Mouse (Mus musculus) lung, embryonic 15.5 days (tissue): ENCODE results near the gene Mgea5. TPM values are rescaled to one million over a fixed set of nuclear protein-coding genes. Genes with fewer than 3 reads are reported as not detected.

ENCODE experiments used
- ATAC-seq: fragments of 200-750 bp; cut with Nextera tagmentation; 2 replicates; pipeline ENCODE4 v1.8.0; 2017; ENCODE audit warnings: moderate number of reproducible peaks, borderline replicate concordance; ENCODE audit not compliant: low FRiP score, low TSS enrichment; ENCODE audit errors: extremely low read depth
- H3K27ac ChIP-seq: fragments of 300-500 bp; sonication (generic); 2 replicates; pipeline ENCODE4 v1.5.1; 2015; ENCODE audit warnings: moderate library complexity, mild to moderate bottlenecking, inconsistent platforms
- H3K27me3 ChIP-seq: fragments of 300-500 bp; sonication (generic); 2 replicates; pipeline ENCODE4 v1.6.1; 2015; ENCODE audit warnings: inconsistent platforms
- H3K36me3 ChIP-seq: fragments of 300-500 bp; sonication (generic); 2 replicates; pipeline ENCODE4 v1.6.1; 2015; ENCODE audit warnings: inconsistent platforms
- H3K4me1 ChIP-seq: fragments of 300-500 bp; sonication (generic); 2 replicates; pipeline ENCODE4 v1.6.1; 2015; ENCODE audit warnings: inconsistent platforms
- H3K4me2 ChIP-seq: fragments of 300-500 bp; sonication (generic); 2 replicates; pipeline ENCODE4 v1.6.1; 2015; ENCODE audit warnings: inconsistent platforms, mild to moderate bottlenecking, moderate library complexity
- H3K4me3 ChIP-seq: fragments of 300-500 bp; sonication (generic); 2 replicates; pipeline ENCODE4 v1.5.1; 2015; ENCODE audit warnings: mild to moderate bottlenecking, inconsistent platforms
- H3K9ac ChIP-seq: fragments of 300-500 bp; sonication (generic); 2 replicates; pipeline ENCODE4 v1.6.1; 2015; ENCODE audit warnings: inconsistent platforms
- H3K9me3 ChIP-seq: fragments of 300-500 bp; sonication (generic); 2 replicates; pipeline ENCODE4 v1.6.1; 2016; ENCODE audit warnings: inconsistent platforms
- WGBS: fragments of 180-500 bp; shearing (Covaris S2); methylation state at CpG from one replicate; pipeline ENCODE4 v1.1.7; 2015; 5-methylcytosine and 5-hydroxymethylcytosine counted together
- polyA plus RNA-seq: library from polyadenylated mRNA; unstranded; fragments of >200 nt; fragmentation: Nextera tagmentation; extraction: Ambion mirVana; gene quantifications from 2 replicates; pipeline ENCODE4 v1.2.1, GENCODE M21; 2015

Gene Mgea5
- polyA plus RNA-seq, 1 experiment from 2014 or later = 51.9 TPM

DNA sequence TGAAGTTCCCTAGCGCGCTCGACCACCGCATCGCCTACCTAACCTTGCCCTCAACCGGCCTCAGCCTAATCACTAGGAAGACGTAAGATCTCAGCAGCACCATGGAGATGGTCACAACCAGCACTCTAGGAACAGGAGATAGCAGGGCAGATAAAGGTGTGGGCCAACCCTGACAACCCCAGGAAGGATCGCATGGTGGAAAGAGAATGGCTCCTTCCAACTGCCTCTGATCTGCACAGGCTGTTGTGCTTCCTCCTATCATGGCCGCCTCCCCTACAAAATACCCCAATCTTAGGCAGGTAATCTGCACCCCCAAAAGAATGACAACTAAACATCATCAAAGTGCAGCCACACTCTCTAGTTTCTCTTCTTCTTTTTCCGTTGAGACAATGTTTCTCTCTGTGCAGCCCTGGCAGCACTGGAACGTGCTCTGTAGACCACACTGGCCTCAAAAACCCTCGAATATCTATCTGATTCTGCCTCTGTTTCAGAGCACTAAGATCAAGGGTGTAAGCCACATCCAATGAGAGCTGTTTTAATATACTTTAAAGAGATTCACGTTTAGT is 3.2 kb downstream of the Mgea5 start:
- peaks cover 26% of the 10 kb centered on the region for H3K4me1 ChIP-seq
- H3K4me3 ChIP-seq = no peak overlapping the region
- H3K36me3 ChIP-seq = peaks cover 36% of the 10 kb centered on the region
- no peaks in the 10 kb centered on the region for H3K9me3 ChIP-seq
- no peak overlapping the region for H3K9ac ChIP-seq
- no peak overlapping the region for H3K4me2 ChIP-seq
- H3K27ac ChIP-seq = no peak overlapping the region
- 81% methylated on average over 13 of the region's 13 CpGs for WGBS
- ATAC-seq = no peak
- no peaks in the 10 kb centered on the region for H3K27me3 ChIP-seq

DNA sequence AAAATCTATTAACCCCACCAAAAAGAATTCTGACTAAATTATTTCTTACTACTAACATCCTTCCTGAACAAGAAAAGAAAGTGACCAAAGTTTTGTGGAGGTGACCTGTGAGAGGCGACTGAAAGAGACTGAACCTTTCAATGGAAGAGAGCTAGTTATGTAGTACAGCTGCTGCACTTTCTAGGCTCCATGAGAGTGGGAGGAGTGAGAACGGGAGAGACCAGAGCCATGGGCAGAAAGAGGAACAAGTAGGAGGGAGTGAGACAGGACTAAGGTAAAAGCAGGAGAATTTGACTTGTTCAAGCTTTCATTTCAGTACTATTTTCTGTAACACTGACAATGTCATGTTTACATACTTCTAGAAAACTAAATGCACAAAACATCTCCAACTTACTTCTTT is 8.2 kb downstream of the Mgea5 start:
- ATAC-seq = no peak
- H3K27me3 ChIP-seq = no peaks in the 10 kb centered on the region
- 74% methylated on average over 2 of the region's 2 CpGs for WGBS
- no peak overlapping the region for H3K4me3 ChIP-seq
- no peak overlapping the region for H3K9ac ChIP-seq
- no peak overlapping the region for H3K4me2 ChIP-seq
- H3K4me1 ChIP-seq = 0 out of 2 replicates have a peak, but pooled peaks cover 5% of the 10 kb centered on the region
- peaks cover 84% of the 10 kb centered on the region for H3K36me3 ChIP-seq
- H3K9me3 ChIP-seq = no peaks in the 10 kb centered on the region
- H3K27ac ChIP-seq = no peak overlapping the region

DNA sequence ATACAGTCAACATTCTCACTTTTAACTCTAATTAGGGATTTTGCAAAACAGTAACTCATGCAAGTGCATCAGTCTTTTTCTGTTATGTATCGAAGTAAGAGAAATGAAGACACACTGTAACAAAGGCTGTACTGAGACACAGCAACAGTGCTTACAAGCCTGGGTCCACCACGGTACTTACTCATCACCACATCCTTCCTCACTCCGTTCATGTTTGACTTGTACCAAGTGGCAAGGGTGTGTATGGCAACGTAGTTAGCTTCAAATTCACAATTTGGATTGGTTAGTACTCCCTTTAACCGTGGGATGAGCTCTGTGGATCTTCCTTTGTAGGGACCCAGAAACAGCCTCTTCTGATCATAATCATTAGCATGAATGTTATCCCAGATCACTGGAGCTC is 12.1 kb downstream of the Mgea5 start:
- H3K9ac ChIP-seq = no peak overlapping the region
- no peak overlapping the region for H3K4me2 ChIP-seq
- no peaks in the 10 kb centered on the region for H3K27me3 ChIP-seq
- no peak for ATAC-seq
- peaks cover 95% of the 10 kb centered on the region for H3K36me3 ChIP-seq
- no peak overlapping the region for H3K4me3 ChIP-seq
- no peak overlapping the region for H3K27ac ChIP-seq
- 83% methylated on average over 5 of the region's 5 CpGs for WGBS
- H3K4me1 ChIP-seq = no peaks in the 10 kb centered on the region
- H3K9me3 ChIP-seq = no peaks in the 10 kb centered on the region

GRCm38 (mm10) chr19:45760810-45761209 is 22.8 kb downstream of the Mgea5 start:
- 60% methylated on average over 3 of the region's 3 CpGs for WGBS
- Histone ChIP-seq H3K27me3 (no peaks in the 10 kb centered on the region), H3K4me1 (no peaks in the 10 kb centered on the region), H3K4me3 (no peak overlapping the region), H3K4me2 (no peak overlapping the region), H3K9me3 (no peaks in the 10 kb centered on the region), H3K27ac (no peak overlapping the region), H3K9ac (no peak overlapping the region), H3K36me3 (peaks cover 89% of the 10 kb centered on the region)
- ATAC-seq = no peak

DNA sequence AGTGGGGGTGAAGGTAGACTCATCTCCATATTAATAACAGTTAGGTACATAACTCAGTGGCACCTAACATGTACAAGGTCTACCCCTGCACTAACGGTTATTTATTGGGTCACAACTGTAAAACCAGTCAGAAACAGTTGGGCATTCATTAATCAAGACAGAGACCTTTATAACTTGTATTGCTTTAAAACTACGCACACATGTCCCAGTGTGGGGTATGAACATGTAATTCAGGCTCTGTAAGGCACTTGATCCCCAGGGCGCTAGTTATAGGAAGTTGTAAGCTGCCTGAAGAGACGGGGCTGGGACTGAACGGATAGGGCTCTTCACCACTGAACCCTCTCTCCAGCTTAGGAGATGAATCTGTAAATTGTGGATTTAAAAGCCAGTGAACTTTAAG is 25.0 kb downstream of the Mgea5 start:
- no peak overlapping the region for H3K4me2 ChIP-seq
- no peaks in the 10 kb centered on the region for H3K9me3 ChIP-seq
- ATAC-seq = no peak
- H3K9ac ChIP-seq = no peak overlapping the region
- 90% methylated on average over 5 of the region's 5 CpGs for WGBS
- no peaks in the 10 kb centered on the region for H3K4me1 ChIP-seq
- H3K27ac ChIP-seq = no peak overlapping the region
- H3K4me3 ChIP-seq = no peak overlapping the region
- H3K36me3 ChIP-seq = peaks cover 91% of the 10 kb centered on the region
- H3K27me3 ChIP-seq = no peaks in the 10 kb centered on the region

DNA sequence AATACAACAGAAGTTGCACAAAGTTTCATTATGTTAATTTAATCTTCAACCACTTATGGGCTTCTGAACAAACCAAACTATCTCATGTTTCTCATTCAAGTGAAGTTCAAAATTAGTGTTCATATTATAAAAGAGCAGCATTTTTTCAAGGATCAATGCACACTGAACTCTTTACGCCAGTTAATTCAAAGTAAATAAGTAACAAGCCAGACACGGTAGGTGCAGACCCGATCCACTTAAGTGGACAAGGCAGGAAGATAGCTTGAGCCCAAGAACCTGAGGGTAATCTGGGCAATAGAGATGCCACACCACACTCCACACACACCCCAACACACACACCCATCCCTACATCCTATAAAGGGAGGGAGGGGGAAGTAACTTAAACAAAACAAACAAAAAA is 30.1 kb downstream of the Mgea5 start:
- H3K9ac ChIP-seq = no peak overlapping the region
- WGBS = 88% methylated on average over 3 of the region's 3 CpGs
- ATAC-seq = no peak
- H3K4me3 ChIP-seq = no peak overlapping the region
- H3K27me3 ChIP-seq = no peaks in the 10 kb centered on the region
- H3K4me2 ChIP-seq = no peak overlapping the region
- H3K27ac ChIP-seq = no peak overlapping the region
- no peaks in the 10 kb centered on the region for H3K9me3 ChIP-seq
- H3K36me3 ChIP-seq = peaks cover 71% of the 10 kb centered on the region
- peaks cover 7% of the 10 kb centered on the region for H3K4me1 ChIP-seq

GRCm38 (mm10) chr19:45751881-45752280 is 31.8 kb downstream of the Mgea5 start:
- H3K4me2 ChIP-seq = no peak overlapping the region
- no peak for ATAC-seq
- WGBS = 92% methylated on average over 7 of the region's 7 CpGs

GRCm38 (mm10) chr19:45749243-45750043 is 34.2 kb downstream of the Mgea5 start, which contains the start of gene Npm3:
Gene Npm3, minus strand, starts transcription at chr19:45749591.
- Histone ChIP-seq H3K27me3 (peaks cover 22% of the 10 kb centered on the region), H3K4me1 (peaks cover 35% of the 10 kb centered on the region), H3K27ac (peak within 1 kb of the TSS; percentile 44), H3K36me3 (peaks cover 30% of the 10 kb centered on the region), H3K4me2 (peak within 1 kb of the TSS; percentile 91), H3K9ac (peak within 1 kb of the TSS; percentile 86), H3K4me3 (peak within 1 kb of the TSS; percentile 92), H3K9me3 (no peaks in the 10 kb centered on the region)
- 2% methylated on average over 46 of the region's 60 CpGs for WGBS
- peak; percentile 74 for ATAC-seq

More at GRCm38 (mm10) chr19:45751881-45752280, 31.8 kb downstream of the Mgea5 start:
- Histone ChIP-seq H3K27ac (no peak overlapping the region), H3K9ac (no peak overlapping the region), H3K36me3 (peaks cover 54% of the 10 kb centered on the region), H3K4me1 (peaks cover 19% of the 10 kb centered on the region), H3K4me3 (no peak overlapping the region), H3K27me3 (no peaks in the 10 kb centered on the region), H3K9me3 (no peaks in the 10 kb centered on the region)

DNA sequence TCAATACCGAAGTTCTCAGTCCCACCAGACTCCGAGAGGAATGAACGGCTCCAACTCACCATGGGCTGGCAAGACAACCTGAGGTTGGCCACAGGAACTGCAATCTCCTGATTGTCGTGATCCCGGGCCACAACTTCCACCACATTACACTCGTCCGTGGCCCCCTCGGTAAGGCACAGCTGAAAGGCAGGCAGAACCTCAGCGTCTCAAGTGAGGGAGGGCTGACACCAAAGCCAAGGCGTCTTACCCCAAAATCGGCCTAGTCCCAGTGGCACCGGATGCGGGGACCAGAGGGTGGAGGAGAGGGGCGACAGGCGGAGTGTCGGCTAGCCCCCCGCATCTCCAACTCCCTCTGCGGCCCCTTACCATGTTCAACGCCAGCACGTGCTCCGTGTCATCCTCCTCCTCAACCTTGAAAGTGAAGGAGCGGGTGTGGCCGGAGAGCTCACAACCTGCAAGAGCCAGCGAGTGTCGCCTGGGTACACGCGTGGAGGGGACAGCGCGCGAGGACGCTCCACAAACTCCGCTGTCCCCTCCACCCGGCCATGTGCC is 34.9 kb downstream of the Mgea5 start:
- Histone ChIP-seq H3K9me3 (no peaks in the 10 kb centered on the region), H3K36me3 (peaks cover 23% of the 10 kb centered on the region), H3K27me3 (peaks cover 29% of the 10 kb centered on the region), H3K27ac (peak overlapping the region; percentile 44; the same call in 1 of the 2 replicates), H3K4me3 (peak overlapping the region; percentile 92), H3K4me1 (peaks cover 35% of the 10 kb centered on the region), H3K4me2 (peak overlapping the region; percentile 91), H3K9ac (peak overlapping the region; percentile 86)
- 1% methylated on average over 33 of the region's 33 CpGs for WGBS
- ATAC-seq = peak; percentile 36; the same call in 1 of the 2 replicates

- Histone ChIP-seq H3K4me3 (peak overlapping the region; percentile 92), H3K27ac (no peak overlapping the region), H3K9me3 (no peaks in the 10 kb centered on the region), H3K27me3 (peaks cover 35% of the 10 kb centered on the region), H3K9ac (peak overlapping the region; percentile 86; the same call in 1 of the 2 replicates), H3K4me2 (peak overlapping the region; percentile 91), H3K4me1 (peaks cover 37% of the 10 kb centered on the region), H3K36me3 (peaks cover 19% of the 10 kb centered on the region)
- peak; percentile 15; the same call in 1 of the 2 replicates for ATAC-seq
- 34% methylated on average over 9 of the region's 9 CpGs for WGBS
Measured at GRCm38 (mm10) chr19:45748206-45748605, 35.4 kb downstream of the Mgea5 start.

GRCm38 (mm10) chr19:45747028-45747867 is 36.4 kb downstream of the Mgea5 start:
- no peak for ATAC-seq
- peaks cover 44% of the 10 kb centered on the region for H3K4me1 ChIP-seq
- WGBS = 12% methylated on average over 11 of the region's 11 CpGs
- H3K9ac ChIP-seq = no peak overlapping the region
- H3K27me3 ChIP-seq = peaks cover 43% of the 10 kb centered on the region
- H3K4me3 ChIP-seq = no peak overlapping the region
- H3K36me3 ChIP-seq = peaks cover 11% of the 10 kb centered on the region
- H3K9me3 ChIP-seq = no peaks in the 10 kb centered on the region
- no peak overlapping the region for H3K27ac ChIP-seq
- H3K4me2 ChIP-seq = no peak overlapping the region
